Mouse (Mus musculus) forebrain, embryonic 10.5 days (tissue): ENCODE measurements around the gene Pln. TPM values are rescaled to one million over a fixed set of nuclear protein-coding genes. Genes with fewer than 3 reads are reported as not detected.

ENCODE experiments used
- DNase-seq: peaks from one replicate; pipeline ENCODE4 v3.0.0-alpha.2; 2017; ENCODE audit warnings: low spot score; ENCODE audit errors: extremely low spot score
- H3K27ac ChIP-seq: fragments of 300-500 bp; sonication (generic); 2 replicates; pipeline ENCODE4 v1.5.1; 2016; ENCODE audit warnings: mild to moderate bottlenecking
- H3K27me3 ChIP-seq: fragments of 300-500 bp; sonication (generic); 2 replicates; pipeline ENCODE4 v1.6.1; 2016; ENCODE audit warnings: mild to moderate bottlenecking; ENCODE audit not compliant: poor library complexity, severe bottlenecking
- H3K36me3 ChIP-seq: fragments of 300-500 bp; sonication (generic); replicated peaks from 2 replicates; pipeline ENCODE4 v1.6.1; 2016; ENCODE audit warnings: mild to moderate bottlenecking, moderate library complexity
- H3K4me1 ChIP-seq: fragments of 300-500 bp; sonication (generic); 2 replicates; pipeline ENCODE4 v1.6.1; 2016
- H3K4me3 ChIP-seq: fragments of 300-500 bp; sonication (generic); 2 replicates; pipeline ENCODE4 v1.5.1; 2016; ENCODE audit warnings: mild to moderate bottlenecking, moderate library complexity
- H3K9me3 ChIP-seq: fragments of 300-500 bp; sonication (generic); 2 replicates; pipeline ENCODE4 v1.6.1; 2016; ENCODE audit warnings: mild to moderate bottlenecking, moderate library complexity
- WGBS: fragments of 180-500 bp; shearing (Covaris S2); methylation state at CpG from one replicate; pipeline ENCODE4 v1.1.7; 2016; 5-methylcytosine and 5-hydroxymethylcytosine counted together
- polyA plus RNA-seq: library from polyadenylated mRNA; unstranded; fragments of >200 nt; fragmentation: Nextera tagmentation; extraction: Ambion mirVana; gene quantifications from 2 replicates; pipeline ENCODE4 v1.2.1, GENCODE M21; 2016

Pln gene
- polyA plus RNA-seq, 1 experiment from 2014 or later = 1.4 TPM

- no peak for DNase-seq
- 91% methylated on average over 6 of the region's 6 CpGs for WGBS
- no peaks in the 10 kb centered on the region for H3K27me3 ChIP-seq
- H3K36me3 ChIP-seq = peaks cover under 1% of the 10 kb centered on the region; the same call in 1 of the 2 replicates
- H3K4me3 ChIP-seq = no peak overlapping the region
- no peaks in the 10 kb centered on the region for H3K9me3 ChIP-seq
- no peaks in the 10 kb centered on the region for H3K4me1 ChIP-seq
- H3K27ac ChIP-seq = no peak overlapping the region
Measured at GRCm38 (mm10) chr10:53343384-53343783, 5.9 kb downstream of the Pln start.

DNA sequence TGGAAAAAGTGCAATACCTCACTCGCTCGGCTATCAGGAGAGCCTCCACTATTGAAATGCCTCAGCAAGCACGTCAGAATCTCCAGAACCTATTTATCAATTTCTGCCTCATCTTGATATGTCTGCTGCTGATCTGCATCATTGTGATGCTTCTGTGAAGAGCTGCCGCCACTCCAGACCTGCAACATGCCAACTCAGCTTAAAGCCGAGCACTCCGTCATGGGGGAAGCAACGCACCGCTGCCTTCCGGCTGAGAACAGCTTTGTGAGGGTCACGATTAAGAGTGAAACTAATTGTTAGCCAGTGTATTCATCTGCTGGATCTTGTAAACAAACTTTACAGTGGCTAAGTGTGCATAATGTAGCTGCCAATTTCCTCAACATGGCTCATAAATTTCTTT, 6.4 kb downstream of the Pln start:
- Histone ChIP-seq H3K36me3 (peaks cover 6% of the 10 kb centered on the region; the same call in 1 of the 2 replicates), H3K9me3 (no peaks in the 10 kb centered on the region), H3K4me1 (no peaks in the 10 kb centered on the region), H3K4me3 (no peak overlapping the region), H3K27ac (no peak overlapping the region), H3K27me3 (no peaks in the 10 kb centered on the region)
- 87% methylated on average over 10 of the region's 10 CpGs for WGBS
- no peak for DNase-seq

DNA sequence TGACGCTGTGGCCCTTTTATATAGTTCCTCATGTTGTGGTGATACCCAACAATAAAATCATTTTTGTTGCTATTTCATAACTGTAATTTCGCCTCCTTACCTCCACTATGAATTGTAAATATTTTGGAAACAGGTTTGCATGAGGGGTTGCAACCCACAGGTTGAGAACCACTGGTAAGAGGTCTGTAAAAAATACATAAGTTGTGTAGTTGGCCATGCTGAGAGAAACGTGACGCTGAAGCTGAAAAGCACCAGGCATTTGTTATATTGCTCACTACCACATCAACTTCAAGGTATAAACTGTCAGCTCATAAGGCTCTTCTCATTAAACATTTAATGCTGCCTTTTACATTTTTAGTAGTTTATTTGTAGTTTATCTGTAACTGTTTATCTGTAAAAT, 8.0 kb downstream of the Pln start:
- no peak overlapping the region for H3K4me3 ChIP-seq
- no peaks in the 10 kb centered on the region for H3K27me3 ChIP-seq
- 93% methylated on average over 4 of the region's 4 CpGs for WGBS
- no peaks in the 10 kb centered on the region for H3K9me3 ChIP-seq
- no peak overlapping the region for H3K27ac ChIP-seq
- peaks cover 7% of the 10 kb centered on the region; the same call in 1 of the 2 replicates for H3K36me3 ChIP-seq
- no peak for DNase-seq
- no peaks in the 10 kb centered on the region for H3K4me1 ChIP-seq

DNA sequence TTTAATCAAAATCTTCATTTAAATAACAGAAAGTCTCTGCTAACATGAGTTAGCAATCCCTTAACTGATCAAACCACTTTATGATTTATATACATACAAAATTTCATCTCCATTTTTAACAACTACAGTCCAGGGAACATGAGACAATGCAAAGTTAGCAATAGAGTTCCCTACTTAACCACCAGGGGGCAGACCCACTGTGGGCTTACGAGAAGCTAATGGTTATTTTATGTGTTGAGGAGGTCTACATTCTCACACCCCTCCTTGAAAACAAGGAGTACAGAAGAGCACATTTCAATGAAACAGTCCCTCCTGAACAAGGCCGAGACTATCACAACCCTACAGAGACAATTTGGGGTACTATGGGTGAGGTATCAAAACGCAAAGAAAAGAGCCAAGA, 9.0 kb downstream of the Pln start:
- peaks cover 7% of the 10 kb centered on the region; the same call in 1 of the 2 replicates for H3K36me3 ChIP-seq
- H3K4me1 ChIP-seq = no peaks in the 10 kb centered on the region
- 58% methylated on average over 3 of the region's 3 CpGs for WGBS
- DNase-seq = peak; percentile 25
- H3K4me3 ChIP-seq = no peak overlapping the region
- H3K27me3 ChIP-seq = no peaks in the 10 kb centered on the region
- no peak overlapping the region for H3K27ac ChIP-seq
- no peaks in the 10 kb centered on the region for H3K9me3 ChIP-seq

DNA sequence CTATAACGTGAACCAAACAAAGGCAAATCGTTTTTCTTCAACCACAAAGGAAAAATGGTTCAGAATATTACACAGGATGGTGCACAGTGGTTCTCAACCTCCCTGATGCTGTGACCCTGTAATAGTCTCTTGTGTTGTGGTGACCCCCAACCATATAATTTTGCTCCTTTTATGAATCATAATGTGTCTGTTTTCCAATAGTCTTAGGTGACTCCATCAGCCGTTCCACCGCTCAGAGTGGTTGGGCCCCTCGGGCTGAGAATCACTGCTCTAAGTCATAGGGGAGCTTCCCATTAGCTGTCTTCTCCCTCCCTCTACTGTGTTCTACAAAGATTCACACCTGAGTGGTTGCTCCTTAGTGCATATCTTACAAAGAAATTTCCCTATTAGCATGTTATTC, 9.4 kb downstream of the Pln start:
- no peak overlapping the region for H3K4me3 ChIP-seq
- H3K4me1 ChIP-seq = no peaks in the 10 kb centered on the region
- H3K27ac ChIP-seq = no peak overlapping the region
- no peak for DNase-seq
- H3K27me3 ChIP-seq = no peaks in the 10 kb centered on the region
- WGBS = 93% methylated on average over 5 of the region's 5 CpGs
- peaks cover 7% of the 10 kb centered on the region; the same call in 1 of the 2 replicates for H3K36me3 ChIP-seq
- H3K9me3 ChIP-seq = no peaks in the 10 kb centered on the region

DNA sequence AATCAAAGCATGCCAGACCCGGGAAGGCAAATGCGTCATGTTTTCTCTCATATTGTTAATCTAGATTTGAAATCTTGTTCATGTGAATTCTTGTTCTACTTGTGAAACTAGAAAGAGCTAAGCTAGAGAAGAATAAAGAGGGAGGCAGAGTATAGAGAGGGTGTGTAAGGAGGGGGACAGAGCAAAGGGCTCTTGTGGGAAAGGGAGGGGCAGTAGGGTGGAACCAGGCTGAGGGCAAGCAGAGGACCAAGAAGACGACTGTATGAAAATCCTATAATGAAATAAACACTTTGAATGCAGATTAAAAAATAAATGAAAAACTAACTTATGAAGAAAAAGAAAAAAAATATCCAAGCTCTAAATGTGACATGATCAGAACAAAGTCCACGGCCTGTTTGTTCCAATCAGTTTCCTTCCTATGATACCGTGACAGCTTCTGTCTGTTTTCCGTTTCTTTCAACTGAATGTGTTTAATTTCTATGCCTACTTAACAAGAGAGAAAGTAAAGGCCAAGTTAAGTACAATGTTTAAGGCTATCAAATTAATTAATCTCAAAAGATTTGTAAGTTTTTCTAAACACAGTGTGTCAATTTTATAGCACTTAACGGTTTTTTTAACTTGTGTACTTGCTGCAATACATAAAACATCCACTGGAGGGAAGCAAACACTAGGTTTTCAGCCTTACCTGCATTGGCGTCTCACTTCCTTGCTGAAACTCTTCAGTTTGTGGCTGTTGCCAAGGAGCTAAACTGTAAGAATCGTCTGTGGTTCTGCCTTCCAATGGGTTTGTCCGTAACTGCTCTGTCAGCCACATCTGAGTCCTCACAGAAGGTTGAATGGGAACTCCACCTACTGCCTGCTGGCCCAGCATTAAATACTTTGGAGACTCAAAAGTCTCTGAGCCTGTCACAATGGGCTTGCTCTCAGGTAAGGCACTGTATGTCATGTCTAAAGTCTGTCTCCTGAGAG, 10.6 kb downstream of the Pln start:
- Histone ChIP-seq H3K27ac (no peak overlapping the region), H3K4me1 (no peaks in the 10 kb centered on the region), H3K27me3 (no peaks in the 10 kb centered on the region), H3K9me3 (no peaks in the 10 kb centered on the region), H3K36me3 (peaks cover 7% of the 10 kb centered on the region; the same call in 1 of the 2 replicates), H3K4me3 (no peak overlapping the region)
- WGBS = 63% methylated on average over 10 of the region's 10 CpGs
- peak; percentile 37 for DNase-seq

- Histone ChIP-seq H3K27ac (no peak overlapping the region), H3K36me3 (peaks cover 7% of the 10 kb centered on the region; the same call in 1 of the 2 replicates), H3K9me3 (no peaks in the 10 kb centered on the region), H3K4me1 (no peaks in the 10 kb centered on the region), H3K27me3 (no peaks in the 10 kb centered on the region), H3K4me3 (no peak overlapping the region)
- no peak for DNase-seq
- WGBS = 89% methylated on average over 1 of the region's 1 CpGs
Measured at GRCm38 (mm10) chr10:53349254-53349653, 11.8 kb downstream of the Pln start.

- no peaks in the 10 kb centered on the region for H3K27me3 ChIP-seq
- H3K27ac ChIP-seq = no peak overlapping the region
- no peak overlapping the region for H3K4me3 ChIP-seq
- DNase-seq = no peak
- 90% methylated on average over 3 of the region's 3 CpGs for WGBS
- H3K36me3 ChIP-seq = peaks cover 21% of the 10 kb centered on the region
- H3K4me1 ChIP-seq = no peaks in the 10 kb centered on the region
- no peaks in the 10 kb centered on the region for H3K9me3 ChIP-seq
Measured at GRCm38 (mm10) chr10:53353665-53354064, 16.2 kb downstream of the Pln start.

GRCm38 (mm10) chr10:53359016-53359415, 21.5 kb downstream of the Pln start:
- WGBS = 93% methylated on average over 3 of the region's 3 CpGs
- Histone ChIP-seq H3K27ac (no peak overlapping the region), H3K4me1 (peaks cover 1% of the 10 kb centered on the region; the same call in 1 of the 2 replicates), H3K9me3 (no peaks in the 10 kb centered on the region), H3K4me3 (no peak overlapping the region), H3K36me3 (peaks cover 22% of the 10 kb centered on the region), H3K27me3 (no peaks in the 10 kb centered on the region)
- DNase-seq = no peak

DNA sequence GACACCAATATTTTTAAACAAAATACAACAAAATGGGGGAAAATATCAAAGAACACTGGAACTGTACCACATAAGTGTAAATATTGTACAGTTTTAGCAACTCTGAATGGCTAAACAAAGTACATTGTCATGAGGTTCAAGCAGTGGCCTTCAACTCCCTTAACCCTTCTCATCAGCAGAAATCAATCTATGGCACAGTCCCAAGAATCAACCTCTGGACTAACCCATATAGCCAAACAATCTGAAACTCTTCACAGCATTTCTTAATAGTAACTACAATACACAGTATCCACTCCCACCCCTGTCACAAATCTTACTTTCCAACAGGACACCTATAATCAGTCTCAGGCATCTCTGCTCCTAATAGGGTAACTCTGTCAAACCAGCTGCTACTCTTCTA, 26.8 kb downstream of the Pln start:
- DNase-seq = no peak
- Histone ChIP-seq H3K36me3 (peaks cover 5% of the 10 kb centered on the region; the same call in 1 of the 2 replicates), H3K4me3 (no peak overlapping the region), H3K9me3 (no peaks in the 10 kb centered on the region; the same call in 1 of the 2 replicates), H3K27ac (no peak overlapping the region), H3K27me3 (no peaks in the 10 kb centered on the region), H3K4me1 (peaks cover 8% of the 10 kb centered on the region; the same call in 1 of the 2 replicates)

DNA sequence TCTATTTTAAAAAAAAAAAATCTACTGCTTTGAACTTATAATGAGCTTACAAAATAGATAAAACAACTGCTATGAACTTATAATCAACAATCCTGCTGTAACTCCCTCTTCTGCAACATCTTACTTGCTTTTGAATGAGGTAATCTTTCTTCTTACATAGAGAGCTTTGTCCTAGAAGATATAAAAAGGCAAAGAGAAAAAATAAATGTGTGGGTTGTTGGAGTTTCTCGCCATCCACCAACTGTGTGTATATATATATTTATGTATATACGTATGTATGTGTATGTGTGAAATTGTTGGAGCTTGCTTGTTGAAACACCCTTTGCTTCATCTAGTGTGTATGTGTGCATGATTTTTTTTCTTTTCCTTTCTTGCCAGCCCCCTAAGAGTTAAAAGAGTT, 29.8 kb downstream of the Pln start:
- H3K27ac ChIP-seq = no peak overlapping the region
- H3K36me3 ChIP-seq = peaks cover 25% of the 10 kb centered on the region
- H3K9me3 ChIP-seq = peaks cover 20% of the 10 kb centered on the region
- H3K4me3 ChIP-seq = no peak overlapping the region
- H3K27me3 ChIP-seq = no peaks in the 10 kb centered on the region
- H3K4me1 ChIP-seq = peaks cover 8% of the 10 kb centered on the region; the same call in 1 of the 2 replicates
- DNase-seq = no peak
- WGBS = 96% methylated on average over 2 of the region's 2 CpGs

GRCm38 (mm10) chr10:53373885-53374578, 36.6 kb downstream of the Pln start:
- peaks cover 31% of the 10 kb centered on the region for H3K9me3 ChIP-seq
- DNase-seq = no peak
- H3K27me3 ChIP-seq = no peaks in the 10 kb centered on the region
- no peak overlapping the region for H3K4me3 ChIP-seq
- peaks cover 19% of the 10 kb centered on the region for H3K4me1 ChIP-seq
- WGBS = 91% methylated on average over 6 of the region's 6 CpGs
- no peak overlapping the region for H3K27ac ChIP-seq
- H3K36me3 ChIP-seq = peaks cover 26% of the 10 kb centered on the region

DNA sequence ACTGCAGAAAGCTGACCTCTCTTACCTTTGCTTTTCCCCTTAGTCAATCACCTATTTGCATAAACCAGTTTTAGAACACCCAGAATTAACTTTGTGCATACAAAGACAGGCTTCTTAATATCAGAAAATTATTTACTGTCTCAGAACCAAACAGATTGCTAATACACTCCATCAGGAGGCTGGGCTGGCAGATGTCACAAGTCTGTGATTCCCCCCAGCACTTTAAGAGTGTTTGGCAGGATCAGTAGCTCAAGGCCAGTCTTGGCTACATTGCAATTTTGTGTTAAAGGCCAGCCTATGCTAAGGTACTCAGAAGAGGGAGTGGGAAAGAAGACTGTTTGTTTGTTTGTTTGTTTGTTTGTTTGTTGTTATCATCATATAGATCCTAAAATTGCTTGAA, 39.6 kb downstream of the Pln start:
- DNase-seq = no peak
- Histone ChIP-seq H3K9me3 (peaks cover 12% of the 10 kb centered on the region; the same call in 1 of the 2 replicates), H3K36me3 (peaks cover 7% of the 10 kb centered on the region), H3K27ac (no peak overlapping the region), H3K4me1 (peaks cover 26% of the 10 kb centered on the region), H3K4me3 (no peak overlapping the region), H3K27me3 (no peaks in the 10 kb centered on the region)
